Mouse (Mus musculus): ENCODE results near the gene Ucn2. TPM values are rescaled to one million over a fixed set of nuclear protein-coding genes. Genes with fewer than 3 reads are reported as not detected.
A peak's percentile ranks its signal among the peaks of the same experiment; 100 is the strongest.

Ucn2 gene
- polyA plus RNA-seq, 1 experiment from 2014 or later: not detected

- no peaks in the 10 kb centered on the region for H3K27me3 ChIP-seq (replicated peaks; ENCODE audit: control insufficient read depth, insufficient read depth, low read length)
- WGBS: 64% methylated on average over 9 of the region's 10 CpGs
- no peak for TF ChIP-seq CTCF (IDR thresholded peaks at IDR 0.05; ENCODE audit: low read depth)
- H3K36me3 ChIP-seq (ENCODE audit: control insufficient read depth, insufficient read depth): peaks cover 34% of the 10 kb centered on the region
- H3K27ac ChIP-seq (ENCODE audit: low read depth, low read length): no peak overlapping the region
- H3K9me3 ChIP-seq (ENCODE audit: control insufficient read depth): no peaks in the 10 kb centered on the region
- no peak overlapping the region for H3K4me3 ChIP-seq (ENCODE audit: low read depth, low read length)
- no peak overlapping the region for H3K9ac ChIP-seq (ENCODE audit: low read depth, low read length)
- H3K4me2 ChIP-seq (replicated peaks; ENCODE audit: low read depth): no peak overlapping the region
- no peaks in the 10 kb centered on the region for H3K4me1 ChIP-seq (replicated peaks; ENCODE audit: control insufficient read depth, insufficient read depth, low read length)
- no peak; the same call in 1 of the 2 replicates for ATAC-seq
Observed at GRCm38 (mm10) chr9:109008994-109009635, 23.3 kb downstream of the Ucn2 start.

- Histone ChIP-seq H3K27me3 (replicated peaks; ENCODE audit: control insufficient read depth, insufficient read depth, low read length) (no peaks in the 10 kb centered on the region), H3K4me2 (replicated peaks; ENCODE audit: low read depth) (no peak overlapping the region), H3K4me3 (ENCODE audit: low read depth, low read length) (no peak overlapping the region), H3K36me3 (ENCODE audit: control insufficient read depth, insufficient read depth) (peaks cover 29% of the 10 kb centered on the region), H3K9me3 (ENCODE audit: control insufficient read depth) (no peaks in the 10 kb centered on the region), H3K9ac (ENCODE audit: low read depth, low read length) (no peak overlapping the region), H3K4me1 (replicated peaks; ENCODE audit: control insufficient read depth, insufficient read depth, low read length) (no peaks in the 10 kb centered on the region), H3K27ac (ENCODE audit: low read depth, low read length) (no peak overlapping the region)
- no peak for ATAC-seq
- TF ChIP-seq CTCF (IDR thresholded peaks at IDR 0.05; ENCODE audit: low read depth): no peak
- 52% methylated on average over 17 of the region's 17 CpGs for WGBS
Observed at GRCm38 (mm10) chr9:109009636-109010315, 24.0 kb downstream of the Ucn2 start.

- Histone ChIP-seq H3K27ac (ENCODE audit: low read depth, low read length) (no peak overlapping the region), H3K4me1 (replicated peaks; ENCODE audit: control insufficient read depth, insufficient read depth, low read length) (0 out of 2 replicates have a peak, but pooled peaks cover 3% of the 10 kb centered on the region), H3K36me3 (ENCODE audit: control insufficient read depth, insufficient read depth) (peaks cover 27% of the 10 kb centered on the region), H3K4me3 (ENCODE audit: low read depth, low read length) (no peak overlapping the region), H3K9me3 (ENCODE audit: control insufficient read depth) (no peaks in the 10 kb centered on the region), H3K27me3 (replicated peaks; ENCODE audit: control insufficient read depth, insufficient read depth, low read length) (no peaks in the 10 kb centered on the region), H3K4me2 (replicated peaks; ENCODE audit: low read depth) (no peak overlapping the region), H3K9ac (ENCODE audit: low read depth, low read length) (no peak overlapping the region)
- 79% methylated on average over 14 of the region's 14 CpGs for WGBS
- no peak for ATAC-seq
- TF ChIP-seq CTCF (IDR thresholded peaks at IDR 0.05; ENCODE audit: low read depth): no peak
Observed at GRCm38 (mm10) chr9:109010316-109010690, 24.5 kb downstream of the Ucn2 start.

DNA sequence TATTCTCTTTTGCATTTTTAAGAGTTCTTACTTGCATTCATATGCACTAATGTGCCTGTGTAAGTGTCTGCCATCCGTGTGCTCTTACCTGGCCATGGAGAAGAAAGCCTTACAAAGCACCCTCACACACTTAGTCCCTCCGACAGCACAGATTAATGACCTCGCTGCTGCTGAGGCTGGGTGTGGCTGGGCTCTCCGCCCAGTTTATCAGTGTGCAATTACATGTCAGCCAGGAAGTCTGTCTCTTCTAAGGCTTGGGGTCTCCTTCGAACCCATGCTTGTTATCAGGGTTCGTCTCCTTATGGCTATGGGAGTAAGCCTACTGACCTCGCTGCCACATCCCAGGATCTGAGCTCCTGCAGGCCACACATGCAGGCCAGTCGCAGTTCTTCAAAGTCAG is 29.6 kb downstream of the Ucn2 start:
- Histone ChIP-seq H3K27ac (ENCODE audit: low read depth, low read length) (no peak overlapping the region), H3K4me2 (replicated peaks; ENCODE audit: low read depth) (no peak overlapping the region), H3K36me3 (ENCODE audit: control insufficient read depth, insufficient read depth) (peaks cover 17% of the 10 kb centered on the region), H3K9me3 (ENCODE audit: control insufficient read depth) (no peaks in the 10 kb centered on the region), H3K4me1 (replicated peaks; ENCODE audit: control insufficient read depth, insufficient read depth, low read length) (0 out of 2 replicates have a peak, but pooled peaks cover 3% of the 10 kb centered on the region), H3K9ac (ENCODE audit: low read depth, low read length) (no peak overlapping the region), H3K4me3 (ENCODE audit: low read depth, low read length) (no peak overlapping the region), H3K27me3 (replicated peaks; ENCODE audit: control insufficient read depth, insufficient read depth, low read length) (no peaks in the 10 kb centered on the region)
- peak; percentile 59; the same call in 1 of the 2 replicates for ATAC-seq
- TF ChIP-seq CTCF (IDR thresholded peaks at IDR 0.05; ENCODE audit: low read depth): no peak
- WGBS: 31% methylated on average over 8 of the region's 8 CpGs

- no peak overlapping the region for H3K4me2 ChIP-seq (replicated peaks; ENCODE audit: low read depth)
- no peak overlapping the region for H3K27ac ChIP-seq (ENCODE audit: low read depth, low read length)
- no peak for TF ChIP-seq CTCF (IDR thresholded peaks at IDR 0.05; ENCODE audit: low read depth)
- no peak overlapping the region for H3K9ac ChIP-seq (ENCODE audit: low read depth, low read length)
- no peak for ATAC-seq
- no peak overlapping the region for H3K4me3 ChIP-seq (ENCODE audit: low read depth, low read length)
- no peaks in the 10 kb centered on the region for H3K27me3 ChIP-seq (replicated peaks; ENCODE audit: control insufficient read depth, insufficient read depth, low read length)
- no peaks in the 10 kb centered on the region for H3K9me3 ChIP-seq (ENCODE audit: control insufficient read depth)
- H3K4me1 ChIP-seq (replicated peaks; ENCODE audit: control insufficient read depth, insufficient read depth, low read length): 0 out of 2 replicates have a peak, but pooled peaks cover 3% of the 10 kb centered on the region
- 65% methylated on average over 11 of the region's 11 CpGs for WGBS
- peaks cover 4% of the 10 kb centered on the region; the same call in 1 of the 2 replicates for H3K36me3 ChIP-seq (ENCODE audit: control insufficient read depth, insufficient read depth)
Observed at GRCm38 (mm10) chr9:109016973-109017604, 31.3 kb downstream of the Ucn2 start.

DNA sequence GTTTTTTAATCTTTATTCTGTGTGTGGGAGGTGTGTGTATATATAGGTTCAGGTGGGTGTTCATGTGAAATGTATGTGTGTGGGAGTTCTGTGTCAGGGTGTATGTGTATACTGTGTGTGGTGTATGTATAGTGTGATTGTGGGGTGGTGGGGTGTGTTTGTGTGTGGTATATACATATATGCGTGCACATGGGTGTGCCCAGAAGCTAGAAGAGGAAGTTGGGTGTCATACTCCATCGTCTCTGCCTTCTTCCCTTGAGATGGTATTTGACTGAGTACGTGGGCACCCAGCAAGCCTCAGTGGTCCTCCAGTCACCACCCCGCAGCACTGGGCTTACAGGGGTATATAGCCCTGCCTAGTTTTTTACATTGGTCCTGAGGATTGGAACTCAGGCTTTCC is 35.6 kb downstream of the Ucn2 start:
- Histone ChIP-seq H3K27me3 (replicated peaks; ENCODE audit: control insufficient read depth, insufficient read depth, low read length) (no peaks in the 10 kb centered on the region), H3K4me2 (replicated peaks; ENCODE audit: low read depth) (no peak overlapping the region), H3K9me3 (ENCODE audit: control insufficient read depth) (no peaks in the 10 kb centered on the region), H3K27ac (ENCODE audit: low read depth, low read length) (no peak overlapping the region), H3K36me3 (ENCODE audit: control insufficient read depth, insufficient read depth) (peaks cover 17% of the 10 kb centered on the region; the same call in 1 of the 2 replicates), H3K9ac (ENCODE audit: low read depth, low read length) (no peak overlapping the region), H3K4me3 (ENCODE audit: low read depth, low read length) (no peak overlapping the region), H3K4me1 (replicated peaks; ENCODE audit: control insufficient read depth, insufficient read depth, low read length) (no peaks in the 10 kb centered on the region)
- no peak for ATAC-seq
- WGBS: 81% methylated on average over 4 of the region's 4 CpGs
- no peak for TF ChIP-seq CTCF (IDR thresholded peaks at IDR 0.05; ENCODE audit: low read depth)
